Mouse (Mus musculus) midbrain, embryonic 14.5 days (tissue): ENCODE data around the gene Fbxl17. TPM values are rescaled to one million over a fixed set of nuclear protein-coding genes. Genes with fewer than 3 reads are reported as not detected.
A peak's percentile ranks its signal among the peaks of the same experiment; 100 is the strongest.

Experiments used
- ATAC-seq: fragments of 200-750 bp; cut with Nextera tagmentation; 2 replicates; pipeline ENCODE4 v1.8.0; 2017; ENCODE audit warnings: moderate number of reproducible peaks, moderate library complexity; ENCODE audit not compliant: low FRiP score, low TSS enrichment
- DNase-seq: peaks from one replicate; pipeline ENCODE4 v3.0.0-alpha.2; 2015
- H3K27ac ChIP-seq: fragments of 300-500 bp; sonication (generic); replicated peaks from 2 replicates; pipeline ENCODE4 v1.5.1; 2014; ENCODE audit warnings: mild to moderate bottlenecking, low read depth, low read length, moderate library complexity
- H3K27me3 ChIP-seq: fragments of 300-500 bp; sonication (generic); 2 replicates; pipeline ENCODE4 v1.6.1; 2014; ENCODE audit warnings: low read length, control low read depth, mixed read lengths; ENCODE audit not compliant: control insufficient read depth, insufficient read depth
- H3K36me3 ChIP-seq: fragments of 300-500 bp; sonication (generic); 2 replicates; pipeline ENCODE4 v1.6.1; 2014; ENCODE audit warnings: low read length, control low read depth; ENCODE audit not compliant: control insufficient read depth, insufficient read depth
- H3K4me1 ChIP-seq: fragments of 300-500 bp; sonication (generic); 2 replicates; pipeline ENCODE4 v1.6.1; 2014; ENCODE audit warnings: mild to moderate bottlenecking, antibody characterized with exemption, low read length, control low read depth; ENCODE audit not compliant: control insufficient read depth, insufficient read depth
- H3K4me2 ChIP-seq: fragments of 300-500 bp; sonication (generic); 2 replicates; pipeline ENCODE4 v1.6.1; 2014; ENCODE audit warnings: mild to moderate bottlenecking, low read length, moderate library complexity
- H3K4me3 ChIP-seq: fragments of 300-500 bp; sonication (generic); replicated peaks from 2 replicates; pipeline ENCODE4 v1.5.1; 2014; ENCODE audit warnings: low read depth, low read length
- H3K9ac ChIP-seq: fragments of 300-500 bp; sonication (generic); replicated peaks from 2 replicates; pipeline ENCODE4 v1.6.1; 2014; ENCODE audit warnings: mild to moderate bottlenecking, low read length, moderate library complexity
- H3K9me3 ChIP-seq: fragments of 300-500 bp; sonication (generic); 2 replicates; pipeline ENCODE4 v1.6.1; 2016; ENCODE audit warnings: low read length, control low read depth, mixed read lengths; ENCODE audit not compliant: control insufficient read depth
- WGBS: fragments of 180-500 bp; shearing (Covaris S2); extraction: QIAGEN DNeasy Blood & Tissue Kit; methylation state at CpG from one replicate; pipeline ENCODE4 v1.1.7; 2014; 5-methylcytosine and 5-hydroxymethylcytosine counted together
- polyA plus RNA-seq: library from polyadenylated mRNA; unstranded; fragments of >200 nt; fragmentation: Nextera tagmentation; extraction: Ambion mirVana; gene quantifications from 2 replicates; pipeline ENCODE4 v1.2.1, GENCODE M21; 2014

The Fbxl17 gene
- polyA plus RNA-seq, 1 experiment from 2014 or later = 53.5 TPM

GRCm38 (mm10) chr17:63421864-63422263 is 78.0 kb downstream of the Fbxl17 start:
- Histone ChIP-seq H3K27ac (no peak overlapping the region), H3K27me3 (no peaks in the 10 kb centered on the region), H3K9me3 (no peaks in the 10 kb centered on the region), H3K4me3 (no peak overlapping the region), H3K4me2 (no peak overlapping the region), H3K4me1 (no peaks in the 10 kb centered on the region; the same call in none of the 2 replicates), H3K9ac (no peak overlapping the region), H3K36me3 (no peaks in the 10 kb centered on the region)
- ATAC-seq (no peak), DNase-seq (no peak)
- 78% methylated on average over 2 of the region's 2 CpGs for WGBS

- no peaks in the 10 kb centered on the region for H3K9me3 ChIP-seq
- no peak for DNase-seq
- WGBS = 90% methylated on average over 6 of the region's 6 CpGs
- no peak overlapping the region for H3K4me2 ChIP-seq
- H3K27me3 ChIP-seq = no peaks in the 10 kb centered on the region
- no peak overlapping the region for H3K27ac ChIP-seq
- no peaks in the 10 kb centered on the region; the same call in none of the 2 replicates for H3K4me1 ChIP-seq
- no peak for ATAC-seq
- no peak overlapping the region for H3K9ac ChIP-seq
- no peak overlapping the region for H3K4me3 ChIP-seq
- no peaks in the 10 kb centered on the region for H3K36me3 ChIP-seq
Measured at GRCm38 (mm10) chr17:63419503-63419902, 80.3 kb downstream of the Fbxl17 start.

GRCm38 (mm10) chr17:63413973-63414580 is 85.7 kb downstream of the Fbxl17 start:
- Histone ChIP-seq H3K27me3 (no peaks in the 10 kb centered on the region), H3K9ac (no peak overlapping the region), H3K27ac (no peak overlapping the region), H3K36me3 (no peaks in the 10 kb centered on the region), H3K9me3 (peaks cover 3% of the 10 kb centered on the region; the same call in 1 of the 2 replicates), H3K4me1 (no peaks in the 10 kb centered on the region; the same call in 1 of the 2 replicates), H3K4me3 (no peak overlapping the region), H3K4me2 (no peak overlapping the region)
- 96% methylated on average over 1 of the region's 1 CpGs for WGBS
- DNase-seq (no peak), ATAC-seq (no peak)

GRCm38 (mm10) chr17:63411564-63411963 is 88.3 kb downstream of the Fbxl17 start:
- ATAC-seq = no peak
- H3K4me3 ChIP-seq = no peak overlapping the region
- H3K36me3 ChIP-seq = no peaks in the 10 kb centered on the region
- 83% methylated on average over 3 of the region's 3 CpGs for WGBS
- H3K9me3 ChIP-seq = peaks cover 3% of the 10 kb centered on the region; the same call in 1 of the 2 replicates
- no peak for DNase-seq
- no peak overlapping the region for H3K27ac ChIP-seq
- 0 out of 2 replicates have a peak, but pooled peaks cover 3% of the 10 kb centered on the region for H3K4me1 ChIP-seq
- no peaks in the 10 kb centered on the region for H3K27me3 ChIP-seq
- H3K9ac ChIP-seq = no peak overlapping the region
- no peak overlapping the region for H3K4me2 ChIP-seq

- Histone ChIP-seq H3K36me3 (no peaks in the 10 kb centered on the region), H3K27me3 (no peaks in the 10 kb centered on the region), H3K4me1 (0 out of 2 replicates have a peak, but pooled peaks cover 3% of the 10 kb centered on the region), H3K27ac (no peak overlapping the region), H3K4me3 (no peak overlapping the region), H3K9ac (no peak overlapping the region), H3K4me2 (no peak overlapping the region), H3K9me3 (peaks cover 3% of the 10 kb centered on the region; the same call in 1 of the 2 replicates)
- no peak for DNase-seq
- WGBS = 94% methylated on average over 2 of the region's 2 CpGs
- no peak for ATAC-seq
Measured at GRCm38 (mm10) chr17:63410101-63410500, 89.7 kb downstream of the Fbxl17 start.

DNA sequence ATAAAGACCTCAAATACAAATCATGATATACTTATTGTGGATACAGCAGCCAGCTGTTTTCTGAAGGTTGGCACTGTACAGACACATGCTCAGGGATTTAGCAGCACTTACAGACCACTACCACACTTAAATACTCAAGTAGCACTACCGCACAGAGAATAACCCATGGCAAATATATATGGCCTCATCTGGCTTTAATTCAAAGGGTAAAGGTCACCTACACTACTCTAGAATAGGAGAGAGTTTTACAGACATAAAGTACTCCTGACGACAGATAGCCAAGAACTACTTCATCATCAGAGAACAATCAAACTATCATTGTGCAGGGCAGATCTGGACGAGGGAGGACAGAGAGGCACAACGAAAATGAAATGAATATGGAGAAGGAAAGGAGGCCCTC is 93.9 kb downstream of the Fbxl17 start:
- no peak for DNase-seq
- WGBS = 71% methylated on average over 4 of the region's 4 CpGs

GRCm38 (mm10) chr17:63405471-63405870 is 94.3 kb downstream of the Fbxl17 start:
- peaks cover 13% of the 10 kb centered on the region for H3K4me1 ChIP-seq
- no peak overlapping the region for H3K9ac ChIP-seq
- ATAC-seq (no peak), DNase-seq (no peak)
- no peaks in the 10 kb centered on the region for H3K9me3 ChIP-seq
- H3K4me3 ChIP-seq = no peak overlapping the region
- WGBS = 79% methylated on average over 4 of the region's 4 CpGs
- no peaks in the 10 kb centered on the region for H3K36me3 ChIP-seq
- H3K4me2 ChIP-seq = no peak overlapping the region
- H3K27ac ChIP-seq = no peak overlapping the region
- H3K27me3 ChIP-seq = no peaks in the 10 kb centered on the region

More for the DNA sequence above, 93.9 kb downstream of the Fbxl17 start:
- no peaks in the 10 kb centered on the region for H3K27me3 ChIP-seq
- H3K9me3 ChIP-seq = no peaks in the 10 kb centered on the region
- H3K9ac ChIP-seq = no peak overlapping the region
- H3K4me2 ChIP-seq = no peak overlapping the region
- no peak overlapping the region for H3K4me3 ChIP-seq
- peaks cover 13% of the 10 kb centered on the region for H3K4me1 ChIP-seq
- no peak for ATAC-seq
- no peak overlapping the region for H3K27ac ChIP-seq
- H3K36me3 ChIP-seq = no peaks in the 10 kb centered on the region

DNA sequence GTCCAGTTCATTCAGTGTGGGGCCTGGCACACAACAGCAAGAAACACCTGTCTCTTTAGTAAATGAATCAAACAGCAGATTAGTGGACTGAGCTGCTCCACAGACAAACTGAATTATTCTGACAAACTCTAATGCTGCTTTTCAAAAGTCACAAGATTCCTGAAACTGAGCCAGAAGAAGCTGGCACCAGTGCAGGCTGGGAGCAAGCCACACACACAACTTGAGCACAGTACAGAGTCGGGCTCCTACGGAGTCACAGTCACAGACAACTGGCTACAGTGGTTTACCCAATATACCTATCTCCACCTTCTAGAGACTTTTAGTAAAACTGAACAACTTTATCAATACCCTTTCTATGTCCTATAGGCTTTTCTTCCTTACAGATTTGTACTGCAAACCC is 94.8 kb downstream of the Fbxl17 start:
- WGBS = 50% methylated on average over 2 of the region's 2 CpGs
- Histone ChIP-seq H3K4me3 (no peak overlapping the region), H3K4me1 (peaks cover 13% of the 10 kb centered on the region), H3K9ac (no peak overlapping the region), H3K9me3 (no peaks in the 10 kb centered on the region), H3K27ac (no peak overlapping the region), H3K36me3 (no peaks in the 10 kb centered on the region), H3K4me2 (no peak overlapping the region), H3K27me3 (no peaks in the 10 kb centered on the region)
- peak; percentile 48 for DNase-seq
- ATAC-seq = no peak

- Histone ChIP-seq H3K36me3 (no peaks in the 10 kb centered on the region), H3K9me3 (no peaks in the 10 kb centered on the region), H3K27ac (0 out of 2 replicates have a peak overlapping the region, but pooled peaks have one; percentile 20), H3K9ac (no peak overlapping the region), H3K4me1 (peaks cover 13% of the 10 kb centered on the region), H3K4me2 (no peak overlapping the region), H3K27me3 (no peaks in the 10 kb centered on the region), H3K4me3 (no peak overlapping the region)
- DNase-seq (no peak), ATAC-seq (no peak)
Measured at GRCm38 (mm10) chr17:63403801-63404415, 95.9 kb downstream of the Fbxl17 start.
